Mouse (Mus musculus): ENCODE measurements around the gene Fgd6. TPM values are rescaled to one million over a fixed set of nuclear protein-coding genes. Genes with fewer than 3 reads are reported as not detected.

Fgd6 gene
- polyA plus RNA-seq, 1 experiment: 6.0 TPM

DNA sequence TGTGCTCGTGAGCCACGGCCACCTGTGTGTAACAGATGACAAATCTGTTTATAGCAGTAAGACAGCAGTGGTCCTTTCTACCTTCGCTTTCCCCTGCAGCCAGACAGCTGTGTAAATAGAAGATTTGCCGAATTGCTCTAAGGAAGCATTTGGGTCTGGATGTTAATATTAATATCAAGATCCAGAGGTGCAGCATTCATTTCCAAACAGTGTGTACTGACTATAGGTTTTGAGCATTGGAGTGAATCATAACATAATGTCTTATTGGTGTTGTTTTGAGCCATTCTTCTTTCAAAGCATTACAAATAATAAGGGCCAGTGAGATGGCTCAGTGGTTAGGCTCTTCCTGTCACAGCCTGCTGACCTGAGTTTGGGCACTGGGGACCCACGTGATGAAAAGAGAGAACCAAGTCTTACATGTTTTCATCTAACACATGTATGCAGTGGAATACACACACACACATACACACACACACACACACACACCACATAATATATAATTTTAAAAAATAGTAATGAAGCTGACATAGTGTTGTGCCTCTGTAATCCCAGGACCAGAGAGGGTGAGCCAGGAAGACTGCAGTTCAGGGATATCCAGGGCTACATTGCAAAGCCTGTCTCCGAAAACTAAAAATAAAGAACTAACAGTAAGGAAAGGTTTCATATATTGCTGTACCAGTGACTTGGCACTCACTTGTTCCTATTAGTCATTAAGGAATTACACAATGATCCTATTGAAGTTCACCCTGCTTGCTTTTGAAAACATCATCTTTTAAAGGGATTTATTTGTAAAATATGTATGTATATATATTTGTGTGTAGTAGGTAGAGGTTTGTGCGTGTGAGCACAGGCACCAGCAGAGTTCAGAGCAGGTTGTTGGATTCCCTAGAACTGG is 2.8 kb downstream of the Fgd6 start:
- no peaks in the 10 kb centered on the region for H3K4me1 ChIP-seq (ENCODE audit: control insufficient read depth, insufficient read depth, low read length)
- H3K27ac ChIP-seq (ENCODE audit: insufficient read depth, low read length): no peak overlapping the region
- H3K4me3 ChIP-seq (ENCODE audit: insufficient read depth, low read length): no peak overlapping the region
- no peak for TF ChIP-seq CTCF (IDR thresholded peaks at IDR 0.05; ENCODE audit: borderline replicate concordance, insufficient read depth, low read length)

DNA sequence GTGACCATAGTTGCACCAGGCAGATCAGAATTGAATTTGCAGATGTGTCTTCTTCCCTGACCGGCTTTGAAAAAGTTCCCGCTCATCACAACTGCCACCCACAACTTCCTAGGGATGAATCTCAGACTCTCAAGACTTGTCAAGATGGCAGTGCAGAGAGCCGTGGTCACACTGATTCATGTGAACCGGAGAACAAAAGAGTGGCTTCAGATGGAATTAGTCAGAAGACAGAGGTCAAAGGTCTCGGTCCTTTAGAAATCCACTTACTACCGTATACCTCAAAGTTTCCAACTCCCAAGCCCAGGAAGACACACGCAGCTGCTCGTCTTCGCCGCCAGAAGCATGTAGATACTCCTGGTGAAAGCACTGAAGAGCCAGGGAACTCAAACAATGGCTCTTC is 8.1 kb downstream of the Fgd6 start:
- TF ChIP-seq CTCF (IDR thresholded peaks at IDR 0.05; ENCODE audit: borderline replicate concordance, insufficient read depth, low read length) (no peak), POLR2A (IDR thresholded peaks at IDR 0.05; ENCODE audit: low read depth, low read length) (no peak)
- Histone ChIP-seq H3K27ac (ENCODE audit: insufficient read depth, low read length) (no peak overlapping the region), H3K4me1 (ENCODE audit: control insufficient read depth, insufficient read depth, low read length) (peaks cover 5% of the 10 kb centered on the region; the same call in 1 of the 2 replicates), H3K4me3 (ENCODE audit: insufficient read depth, low read length) (no peak overlapping the region)

DNA sequence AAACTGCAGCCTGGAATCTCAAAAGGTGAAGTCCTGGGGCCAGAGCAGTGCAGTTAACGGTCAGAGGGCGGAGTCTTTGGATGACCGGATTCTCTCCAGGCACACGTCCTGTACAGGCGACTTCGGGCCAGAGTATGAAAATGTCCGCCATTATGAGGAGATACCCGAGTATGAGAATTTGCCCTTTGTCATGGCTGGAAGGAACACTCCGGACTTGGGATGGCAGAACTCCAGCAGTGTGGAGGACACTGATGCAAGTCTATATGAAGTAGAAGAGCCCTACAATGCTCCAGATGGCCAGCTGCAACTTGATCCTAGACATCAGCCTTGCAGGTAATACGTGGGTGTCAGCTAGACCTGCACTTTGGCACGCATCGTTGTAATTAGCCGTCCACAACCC is 9.5 kb downstream of the Fgd6 start:
- no peak overlapping the region for H3K4me3 ChIP-seq (ENCODE audit: insufficient read depth, low read length)
- no peak overlapping the region for H3K27ac ChIP-seq (ENCODE audit: insufficient read depth, low read length)
- no peak for TF ChIP-seq POLR2A (IDR thresholded peaks at IDR 0.05; ENCODE audit: low read depth, low read length)
- peaks cover 7% of the 10 kb centered on the region for H3K4me1 ChIP-seq (ENCODE audit: control insufficient read depth, insufficient read depth, low read length)

DNA sequence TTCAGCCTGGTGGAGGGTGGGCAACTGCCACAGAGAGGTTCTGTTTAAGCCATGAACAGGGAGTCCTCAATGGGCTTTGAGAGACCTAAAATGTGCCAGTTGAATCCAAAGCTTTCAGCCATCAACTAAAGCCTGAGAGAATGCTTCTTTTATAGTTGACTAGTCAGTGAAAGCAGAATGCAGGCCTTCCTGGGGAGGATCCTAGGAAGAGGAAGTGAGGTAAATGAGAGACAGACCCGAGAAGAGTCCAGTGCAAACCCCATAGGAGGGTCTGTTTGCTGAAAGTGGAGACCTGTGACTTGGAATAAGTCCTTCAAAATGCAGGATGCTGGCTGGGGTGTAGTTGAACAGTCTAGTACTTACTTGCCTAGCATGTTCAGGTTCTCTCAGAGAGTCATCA is 11.2 kb downstream of the Fgd6 start:
- TF ChIP-seq CTCF (IDR thresholded peaks at IDR 0.05; ENCODE audit: borderline replicate concordance, insufficient read depth, low read length) (no peak), POLR2A (IDR thresholded peaks at IDR 0.05; ENCODE audit: low read depth, low read length) (no peak)
- H3K4me1 ChIP-seq (ENCODE audit: control insufficient read depth, insufficient read depth, low read length): peaks cover 8% of the 10 kb centered on the region
- no peak overlapping the region for H3K27ac ChIP-seq (ENCODE audit: insufficient read depth, low read length)
- no peak overlapping the region for H3K4me3 ChIP-seq (ENCODE audit: insufficient read depth, low read length)

DNA sequence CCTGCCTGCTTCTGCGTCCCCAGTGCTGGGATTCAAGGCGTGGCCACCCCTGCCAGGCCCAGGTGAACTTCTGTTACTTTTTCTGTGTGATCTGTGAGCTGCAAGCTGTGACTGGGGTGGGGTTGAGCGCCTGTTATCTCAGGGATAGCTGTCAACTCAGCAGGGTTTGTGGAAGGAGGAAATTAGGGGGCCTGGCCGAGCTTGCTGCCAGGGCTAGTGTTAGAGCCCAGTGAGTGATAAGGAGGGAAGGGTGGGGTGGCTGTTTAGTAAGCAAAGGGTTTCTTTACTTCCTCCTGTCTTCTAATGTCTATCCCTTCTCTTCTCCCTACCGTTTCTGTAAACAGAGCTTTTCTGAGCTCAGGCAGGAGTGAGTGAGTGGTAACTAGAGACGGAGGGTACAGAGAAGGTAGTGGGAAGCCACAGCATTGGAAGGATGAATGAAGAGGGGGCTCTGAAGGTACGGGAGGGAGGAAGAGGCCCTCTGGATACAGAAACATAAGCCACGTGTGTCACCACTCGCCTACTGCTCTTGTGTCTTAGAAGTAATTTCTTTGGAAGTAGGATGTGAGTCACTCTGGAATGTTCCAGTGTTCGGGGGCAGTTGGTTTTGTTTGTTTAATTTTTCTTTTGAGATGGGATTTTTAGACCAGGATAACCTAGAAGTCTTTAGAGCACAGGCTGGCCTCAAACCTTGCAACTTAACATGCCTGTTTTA is 12.2 kb downstream of the Fgd6 start:
- peak overlapping the region; percentile 95 for H3K27ac ChIP-seq (ENCODE audit: insufficient read depth, low read length)
- H3K4me1 ChIP-seq (ENCODE audit: control insufficient read depth, insufficient read depth, low read length): peaks cover 8% of the 10 kb centered on the region
- no peak overlapping the region for H3K4me3 ChIP-seq (ENCODE audit: insufficient read depth, low read length)
- no peak for TF ChIP-seq CTCF (IDR thresholded peaks at IDR 0.05; ENCODE audit: borderline replicate concordance, insufficient read depth, low read length)
- no peak for TF ChIP-seq POLR2A (IDR thresholded peaks at IDR 0.05; ENCODE audit: low read depth, low read length)

DNA sequence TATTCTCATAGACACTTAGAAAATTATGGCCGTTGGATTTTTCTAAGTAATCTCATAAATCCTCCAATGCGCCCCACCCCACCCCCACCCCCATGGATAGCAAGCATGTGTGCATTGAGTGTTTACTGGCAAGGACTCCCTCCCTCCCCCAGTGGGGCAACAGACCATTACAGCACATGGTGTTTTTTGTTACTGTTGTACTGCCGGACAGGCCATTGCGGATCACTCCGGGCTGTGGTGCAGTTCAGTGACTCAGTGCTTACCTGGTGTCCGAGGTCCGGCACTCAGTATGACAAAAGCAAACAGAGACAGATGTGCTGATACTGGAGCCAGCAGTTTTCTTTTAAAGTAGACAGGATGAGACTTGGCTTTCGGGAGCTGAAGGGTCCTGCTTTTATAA is 13.3 kb downstream of the Fgd6 start:
- Histone ChIP-seq H3K4me3 (ENCODE audit: insufficient read depth, low read length) (no peak overlapping the region), H3K27ac (ENCODE audit: insufficient read depth, low read length) (no peak overlapping the region), H3K4me1 (ENCODE audit: control insufficient read depth, insufficient read depth, low read length) (peaks cover 8% of the 10 kb centered on the region)
- TF ChIP-seq CTCF (IDR thresholded peaks at IDR 0.05; ENCODE audit: borderline replicate concordance, insufficient read depth, low read length) (no peak), POLR2A (IDR thresholded peaks at IDR 0.05; ENCODE audit: low read depth, low read length) (no peak)

DNA sequence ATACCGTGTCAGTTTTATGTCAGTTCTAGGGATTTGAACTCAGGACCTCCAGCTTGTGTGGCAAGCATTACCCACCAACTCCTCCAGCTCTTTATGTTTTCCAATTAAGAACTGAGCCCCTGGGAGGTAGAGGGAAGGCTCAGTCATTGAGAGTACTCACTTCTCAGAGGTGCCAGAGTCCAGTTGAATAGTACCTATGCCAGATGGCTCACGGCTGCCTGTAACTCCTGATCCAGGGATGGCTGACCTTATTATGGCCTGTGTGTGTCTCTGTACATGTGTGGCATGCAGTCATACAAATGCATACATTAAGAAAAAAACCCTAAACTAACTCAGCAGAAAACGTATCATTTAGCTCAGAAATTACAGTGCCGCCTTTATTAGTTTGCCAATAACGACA is 14.9 kb downstream of the Fgd6 start:
- Histone ChIP-seq H3K27ac (ENCODE audit: insufficient read depth, low read length) (no peak overlapping the region), H3K4me3 (ENCODE audit: insufficient read depth, low read length) (no peak overlapping the region), H3K4me1 (ENCODE audit: control insufficient read depth, insufficient read depth, low read length) (peaks cover 8% of the 10 kb centered on the region)
- no peak for TF ChIP-seq POLR2A (IDR thresholded peaks at IDR 0.05; ENCODE audit: low read depth, low read length)
- TF ChIP-seq CTCF (IDR thresholded peaks at IDR 0.05; ENCODE audit: borderline replicate concordance, insufficient read depth, low read length): no peak

DNA sequence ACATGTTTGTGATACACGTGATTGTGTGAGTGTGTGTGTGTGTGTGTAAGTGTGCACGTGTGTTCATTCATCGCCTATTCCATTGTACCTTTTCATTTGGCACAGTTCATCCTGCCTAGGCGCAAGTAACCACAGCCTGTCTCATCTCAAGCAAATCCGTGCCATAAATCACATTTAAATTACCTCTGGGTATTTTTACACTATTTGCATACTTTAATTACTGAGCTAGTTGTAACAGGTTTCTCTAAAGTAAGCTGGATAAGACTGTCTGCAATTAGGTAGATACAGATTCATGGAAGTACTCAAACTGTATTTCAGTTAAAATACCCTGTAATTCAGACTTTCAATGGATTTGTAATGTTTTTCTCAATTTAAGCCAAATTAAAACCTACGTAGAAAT is 20.7 kb downstream of the Fgd6 start:
- Histone ChIP-seq H3K4me3 (ENCODE audit: insufficient read depth, low read length) (no peak overlapping the region), H3K27ac (ENCODE audit: insufficient read depth, low read length) (no peak overlapping the region), H3K4me1 (ENCODE audit: control insufficient read depth, insufficient read depth, low read length) (no peaks in the 10 kb centered on the region)
- TF ChIP-seq POLR2A (IDR thresholded peaks at IDR 0.05; ENCODE audit: low read depth, low read length) (no peak), CTCF (IDR thresholded peaks at IDR 0.05; ENCODE audit: borderline replicate concordance, insufficient read depth, low read length) (no peak)

DNA sequence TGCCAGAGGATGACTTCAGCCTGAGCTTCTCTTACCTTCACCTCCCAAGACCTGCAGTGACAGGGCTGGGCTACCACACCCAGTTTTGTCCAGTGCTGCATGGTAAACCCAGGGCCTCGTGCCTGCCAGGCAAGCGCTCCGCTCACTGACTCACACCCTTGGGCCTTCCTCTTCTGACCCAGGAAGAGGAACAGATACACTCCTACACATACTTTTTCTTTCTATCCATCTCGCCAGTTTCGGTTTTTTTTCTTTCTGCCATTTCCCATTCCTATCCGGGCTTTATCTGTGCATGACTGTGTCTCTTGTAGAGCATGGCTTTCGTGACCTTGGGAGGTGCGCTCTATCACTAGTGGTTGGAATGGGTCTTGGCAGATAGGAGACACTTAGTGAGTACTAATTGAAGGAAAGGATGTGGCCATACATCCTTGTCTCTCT is 23.8 kb downstream of the Fgd6 start:
- no peak overlapping the region for H3K4me3 ChIP-seq (ENCODE audit: insufficient read depth, low read length)
- no peak overlapping the region for H3K27ac ChIP-seq (ENCODE audit: insufficient read depth, low read length)
- no peaks in the 10 kb centered on the region for H3K4me1 ChIP-seq (ENCODE audit: control insufficient read depth, insufficient read depth, low read length)
- no peak for TF ChIP-seq CTCF (IDR thresholded peaks at IDR 0.05; ENCODE audit: borderline replicate concordance, insufficient read depth, low read length)
- no peak for TF ChIP-seq POLR2A (IDR thresholded peaks at IDR 0.05; ENCODE audit: low read depth, low read length)

DNA sequence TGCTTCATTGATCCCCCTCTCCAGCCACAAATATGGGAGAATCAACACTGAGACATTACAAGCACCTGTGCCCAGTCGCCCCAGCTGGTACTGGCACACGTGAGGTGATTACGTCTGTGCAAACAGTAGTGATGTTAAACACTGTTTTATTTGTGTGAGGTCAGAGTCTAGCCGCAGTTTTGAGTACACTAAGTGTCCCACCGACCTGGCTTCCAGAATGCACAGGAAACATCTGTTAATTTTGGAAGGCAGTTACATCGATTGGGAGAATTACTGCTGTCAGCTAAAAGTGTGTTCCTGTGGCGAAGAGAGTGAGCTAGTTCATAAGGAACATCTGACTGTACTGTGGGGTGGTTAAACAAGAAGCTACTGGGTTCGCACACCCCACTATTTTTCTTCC is 24.4 kb downstream of the Fgd6 start:
- TF ChIP-seq CTCF (IDR thresholded peaks at IDR 0.05; ENCODE audit: borderline replicate concordance, insufficient read depth, low read length): no peak
- no peak for TF ChIP-seq POLR2A (IDR thresholded peaks at IDR 0.05; ENCODE audit: low read depth, low read length)
- Histone ChIP-seq H3K27ac (ENCODE audit: insufficient read depth, low read length) (no peak overlapping the region), H3K4me1 (ENCODE audit: control insufficient read depth, insufficient read depth, low read length) (no peaks in the 10 kb centered on the region), H3K4me3 (ENCODE audit: insufficient read depth, low read length) (no peak overlapping the region)

Measured in embryonic fibroblast, embryonic 13.5 days (primary cell).